Mouse (Mus musculus) G1E-ER4 (cell line): Measurements from ENCODE around the gene 2900092C05Rik. TPM values are rescaled to one million over a fixed set of nuclear protein-coding genes. Genes with fewer than 3 reads are reported as not detected.

Source experiments
- GATA1 ChIP-seq: IDR thresholded peaks from one replicate; pipeline ENCODE4 v1.8.0; 2012; ENCODE audit warnings: low read length, inconsistent platforms
- polyA plus RNA-seq: library from polyadenylated mRNA; stranded (reverse); fragments of >175 nt; gene quantifications from 2 replicates; pipeline ENCODE4 v1.2.3, GENCODE M21; 2012

The 2900092C05Rik gene
- not detected in 2 replicates for polyA plus RNA-seq

GRCm38 (mm10) chr7:12512217-12512616, at the start of gene 2900092C05Rik:
TSS of gene 2900092C05Rik (plus strand) at chr7:12512517.
- TF ChIP-seq GATA1 = no peak

DNA sequence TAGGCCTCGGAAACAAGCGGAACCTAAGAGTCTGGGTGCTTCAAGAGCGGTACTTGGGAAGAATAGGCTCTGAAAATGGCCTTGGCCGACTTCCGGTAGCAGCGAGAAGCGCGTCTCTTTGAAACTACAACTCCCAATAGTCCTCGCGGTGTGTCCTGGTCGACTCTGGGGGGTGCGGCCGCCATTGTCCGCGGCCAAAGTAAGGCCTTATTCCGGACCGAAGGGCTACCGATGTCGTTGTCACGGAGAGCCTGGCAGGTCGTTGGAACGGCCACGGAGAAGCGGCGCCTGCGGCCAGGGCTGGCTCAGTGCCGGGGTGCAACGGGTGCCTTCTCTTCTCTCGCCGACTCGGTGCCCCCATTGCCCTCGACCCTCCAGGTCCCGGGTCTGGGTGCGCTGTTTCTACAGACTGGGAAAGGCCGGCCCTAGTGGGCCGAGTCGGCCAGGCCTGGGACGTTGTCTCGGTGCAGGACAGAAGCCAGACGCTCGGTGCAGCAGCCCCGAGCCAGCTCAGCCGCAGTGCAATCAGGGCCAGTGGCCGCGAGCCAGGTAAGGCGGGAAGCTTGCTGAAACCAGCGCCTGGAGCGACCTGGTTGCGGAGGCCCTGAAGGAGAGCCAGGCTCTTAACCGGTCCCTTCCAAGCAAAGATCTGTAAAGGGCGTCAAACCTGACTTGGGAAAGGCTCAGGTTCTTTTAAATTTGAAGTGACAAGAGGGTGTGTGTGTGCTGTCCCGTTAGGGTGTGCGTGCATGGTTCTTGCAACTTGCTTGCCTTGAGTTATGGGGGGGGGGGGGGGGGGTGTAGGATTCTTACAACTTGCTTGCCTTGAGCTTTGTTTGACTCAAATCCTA, 33.9 kb upstream of the 2900092C05Rik start, which contains the start of gene Zfp606:
Zfp606 (plus strand) TSS at position 136 of the 851 bp plus-strand sequence.
- TF ChIP-seq GATA1 = no peak

DNA sequence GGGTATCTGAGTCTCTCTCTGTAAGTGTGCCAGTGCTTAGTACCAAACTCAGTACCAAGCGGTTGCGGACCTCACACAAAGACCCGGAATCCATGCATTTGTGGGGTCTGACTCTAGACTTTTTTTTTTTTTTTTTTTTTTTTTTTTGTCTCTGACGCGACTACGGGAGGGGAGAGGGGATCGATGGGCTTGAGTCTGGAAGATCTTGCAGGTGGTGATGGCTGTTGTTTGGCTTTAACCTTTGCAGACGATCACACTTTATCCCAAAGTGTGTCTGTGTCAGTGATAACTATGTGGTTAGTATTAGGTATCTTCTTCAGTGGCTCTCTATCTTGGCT, 33.3 kb upstream of the 2900092C05Rik start:
- no peak for TF ChIP-seq GATA1

DNA sequence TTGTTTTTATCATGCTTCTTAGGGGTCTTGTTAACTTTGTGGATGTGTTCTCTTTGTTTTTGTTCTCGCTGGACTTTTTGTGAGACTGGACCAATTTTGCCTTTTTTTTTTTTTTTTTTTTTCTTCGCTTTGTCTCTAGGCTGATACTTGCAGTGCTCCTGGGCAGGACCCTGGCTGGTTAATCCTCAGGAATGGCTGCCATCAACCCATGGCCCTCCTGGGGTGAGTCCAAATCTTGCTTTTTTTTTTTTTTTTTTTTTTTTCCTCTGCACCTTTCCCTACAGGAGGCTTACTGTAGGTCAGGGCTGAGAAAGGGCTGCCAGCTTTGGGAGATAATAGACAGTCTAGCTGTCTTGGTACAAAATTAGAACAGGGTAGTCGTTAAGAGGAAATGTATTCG, 32.8 kb upstream of the 2900092C05Rik start:
- TF ChIP-seq GATA1 = no peak

- TF ChIP-seq GATA1 = no peak
Measured at GRCm38 (mm10) chr7:12483771-12484170, 28.5 kb upstream of the 2900092C05Rik start.

GRCm38 (mm10) chr7:12485956-12486355, 26.4 kb upstream of the 2900092C05Rik start:
- no peak for TF ChIP-seq GATA1

- TF ChIP-seq GATA1 = no peak
Measured at GRCm38 (mm10) chr7:12486691-12487090, 25.6 kb upstream of the 2900092C05Rik start.

- no peak for TF ChIP-seq GATA1
Measured at GRCm38 (mm10) chr7:12510913-12511312, 1.4 kb upstream of the 2900092C05Rik start.

Other genes starting within 250 kb of the 2900092C05Rik start
- gene Vmn1r81, start 244.2 kb upstream of the 2900092C05Rik start, polyA plus RNA-seq = not detected in 2 replicates
- not detected in 2 replicates for gene Vmn1r82, start 212.1 kb upstream of the 2900092C05Rik start, polyA plus RNA-seq
- not detected in 2 replicates for gene Vmn1r83, start 183.0 kb upstream of the 2900092C05Rik start, polyA plus RNA-seq
- gene Vmn1r84, start 143.2 kb upstream of the 2900092C05Rik start, polyA plus RNA-seq = not detected in 2 replicates
- 0.15 and 0.28 TPM in 2 replicates for gene Zfp551, start 89.8 kb upstream of the 2900092C05Rik start, polyA plus RNA-seq
- gene Zfp606, start 34.2 kb upstream of the 2900092C05Rik start, polyA plus RNA-seq = 3.8 and 4.5 TPM in 2 replicates
- not detected in 2 replicates for gene Vmn2r53, start 96.3 kb downstream of the 2900092C05Rik start, polyA plus RNA-seq
- not detected in 2 replicates for gene Vmn2r54, start 127.8 kb downstream of the 2900092C05Rik start, polyA plus RNA-seq
- gene Vmn2r55, start 172.5 kb downstream of the 2900092C05Rik start, polyA plus RNA-seq = not detected in 2 replicates
- gene Vmn2r56, start 222.5 kb downstream of the 2900092C05Rik start, polyA plus RNA-seq = not detected in 2 replicates